ENCODE assay signal across 10 mouse cellular contexts in genomic region chr5:149648895-149649406, GRCm38 (mm10). TPM values are rescaled to one million over a fixed set of nuclear protein-coding genes. Genes with fewer than 3 reads are reported as not detected.
DNase-seq lines count a peak whose midpoint lies in the region; ATAC-seq and TF ChIP-seq lines count a peak whose summit lies in the region.
"Had no signal": no experiment of that assay in that cellular context is flagged by ENCODE, and none has a peak within 500 bp of the region (broad histone marks: within the 10 kb centered on the region; RNA-seq: fewer than 3 reads in every experiment).

No protein-coding gene starts in this region.

- no peaks in the 10 kb centered on the region for H3K4me1 ChIP-seq in forebrain, embryonic 11.5 days (replicated peaks; ENCODE audit: control insufficient read depth, insufficient read depth, low read length)
- peaks cover 3% of the 10 kb centered on the region; the same call in 1 of the 2 replicates for H3K4me1 ChIP-seq in forebrain, postnatal 0 days (ENCODE audit: insufficient read depth)
- peaks cover 7% of the 10 kb centered on the region for H3K4me1 ChIP-seq in ES-Bruce4 (ENCODE audit: control insufficient read depth, insufficient read depth, low read length)
- H3K4me1 ChIP-seq in liver, embryonic 14.5 days (replicated peaks; ENCODE audit: control insufficient read depth in 2 of 2, insufficient read depth in 2 of 2, low read length in 1 of 2), result peaks cover 28 to 34% of the 10 kb centered on the region in 2 experiments

- no peak overlapping the region for H3K4me2 ChIP-seq in forebrain, embryonic 11.5 days (ENCODE audit: low read depth, low read length, severe bottlenecking)
- no peak overlapping the region for H3K4me2 ChIP-seq in forebrain, postnatal 0 days (ENCODE audit: low read depth)
- H3K4me2 ChIP-seq in liver, embryonic 14.5 days (ENCODE audit: low read depth), result peak overlapping the region; percentile 64

- WGBS in forebrain, embryonic 11.5 days, result 64% methylated on average over 6 of the region's 6 CpGs
- 70% methylated on average over 6 of the region's 6 CpGs for WGBS in forebrain, postnatal 0 days
- 5% methylated on average over 6 of the region's 6 CpGs for WGBS in liver, embryonic 14.5 days (ENCODE audit: insufficient replicate concordance)

- H3K36me3 ChIP-seq in forebrain, embryonic 11.5 days (ENCODE audit: control insufficient read depth, insufficient read depth, low read length), result no peaks in the 10 kb centered on the region
- no peaks in the 10 kb centered on the region for H3K36me3 ChIP-seq in forebrain, postnatal 0 days (ENCODE audit: insufficient read depth)
- no peaks in the 10 kb centered on the region for H3K36me3 ChIP-seq in ES-Bruce4 (ENCODE audit: control insufficient read depth, insufficient read depth, low read length, poor library complexity, severe bottlenecking)
- H3K36me3 ChIP-seq in liver, embryonic 14.5 days (replicated peaks; ENCODE audit: control insufficient read depth, insufficient read depth, low read depth), result no peaks in the 10 kb centered on the region

- 0 out of 2 replicates have a peak, but pooled peaks have one; percentile 44 for ATAC-seq in forebrain, embryonic 11.5 days (replicated peaks; ENCODE audit: low FRiP score)
- ATAC-seq in forebrain, postnatal 0 days, result no peak
- peak; percentile 85 for ATAC-seq in common myeloid progenitor, adult 5-6 weeks (replicated peaks; ENCODE audit: low read depth, poor library complexity, severe bottlenecking)
- peak; percentile 94 for ATAC-seq in liver, embryonic 14.5 days (ENCODE audit: insufficient read depth)
- ATAC-seq: hindbrain, postnatal 0 days had no signal

- no peaks in the 10 kb centered on the region for H3K9me3 ChIP-seq in forebrain, embryonic 11.5 days (ENCODE audit: control insufficient read depth, low read length)
- H3K9me3 ChIP-seq in forebrain, postnatal 0 days (ENCODE audit: low read length), result no peaks in the 10 kb centered on the region
- H3K9me3 ChIP-seq in ES-Bruce4 (replicated peaks; ENCODE audit: control insufficient read depth, insufficient read depth, low read length, poor library complexity, severe bottlenecking), result peaks cover 8% of the 10 kb centered on the region
- H3K9me3 ChIP-seq in liver, embryonic 14.5 days (ENCODE audit: control insufficient read depth, low read length), result no peaks in the 10 kb centered on the region

- no peak for TF ChIP-seq CTCF in forebrain, postnatal 0 days (IDR thresholded peaks at IDR 0.05; ENCODE audit: low read depth)
- no peak for TF ChIP-seq CTCF in ES-Bruce4 (IDR thresholded peaks at IDR 0.05; ENCODE audit: low read depth, low read length)
- TF ChIP-seq CTCF in liver, embryonic 14.5 days (IDR thresholded peaks at IDR 0.05; ENCODE audit: low read depth), result no peak

- no peak overlapping the region for H3K4me3 ChIP-seq in forebrain, embryonic 11.5 days (ENCODE audit: low read depth, low read length)
- H3K4me3 ChIP-seq in forebrain, postnatal 0 days (ENCODE audit: low read depth, low read length), result no peak overlapping the region
- peak overlapping the region; percentile 22; the same call in 1 of the 2 replicates for H3K4me3 ChIP-seq in ES-Bruce4 (ENCODE audit: low read depth, low read length)
- peak overlapping the region; percentile 1 to 20; a peak in 1 of 4 replicates for H3K4me3 ChIP-seq in liver, embryonic 14.5 days (ENCODE audit: insufficient read depth in 1 of 2, low read depth in 2 of 2, low read length in 2 of 2)

- no peak overlapping the region for H3K9ac ChIP-seq in forebrain, embryonic 11.5 days (ENCODE audit: low read length)
- H3K9ac ChIP-seq in forebrain, postnatal 0 days, result no peak overlapping the region
- H3K9ac ChIP-seq in ES-Bruce4 (ENCODE audit: low read depth, poor library complexity, severe bottlenecking), result 0 out of 2 replicates have a peak overlapping the region, but pooled peaks have one; percentile 6
- peak overlapping the region; percentile 60 for H3K9ac ChIP-seq in liver, embryonic 14.5 days (replicated peaks)

- DNase-seq in forebrain, embryonic 11.5 days (ENCODE audit: low spot score), result no peak
- no peak for DNase-seq in forebrain, postnatal 0 days
- DNase-seq in liver, embryonic 14.5 days (ENCODE audit: low read depth in 3 of 3, low spot score in 3 of 3), result peak; percentile 72 to 87 (median 75)
- no peak for DNase-seq in right cerebral cortex, adult 18-20 months
- DNase-seq in adrenal gland, adult 18-20 months (ENCODE audit: low spot score in 2 of 2), result no peak
- DNase-seq in urinary bladder, adult 18-20 months (ENCODE audit: low spot score in 2 of 2), result no peak
- DNase-seq: cerebellum, adult 9-10 months had no signal

- TF ChIP-seq POLR2A in ES-Bruce4 (IDR thresholded peaks at IDR 0.05; ENCODE audit: insufficient read depth, low read length), result no peak

- H3K27ac ChIP-seq in forebrain, embryonic 11.5 days (ENCODE audit: low read depth, low read length), result no peak overlapping the region
- H3K27ac ChIP-seq in forebrain, postnatal 0 days (ENCODE audit: low read depth, low read length), result no peak overlapping the region
- H3K27ac ChIP-seq in ES-Bruce4 (ENCODE audit: insufficient read depth, low read length), result peak overlapping the region; percentile 77
- H3K27ac ChIP-seq in liver, embryonic 14.5 days, result peak overlapping the region; percentile 92
- H3K27ac ChIP-seq: hindbrain, postnatal 0 days had no signal

- TF ChIP-seq EP300 in ES-Bruce4 (IDR thresholded peaks at IDR 0.05; ENCODE audit: insufficient read depth, low read depth, low read length), result peak; percentile 32; the same call in 1 of the 2 replicates
- peak; percentile 82 for TF ChIP-seq EP300 in liver, embryonic 14.5 days (IDR thresholded peaks at IDR 0.05; ENCODE audit: low read depth)

- no peaks in the 10 kb centered on the region for H3K27me3 ChIP-seq in forebrain, embryonic 11.5 days (ENCODE audit: control insufficient read depth, insufficient read depth, low read length)
- H3K27me3 ChIP-seq in forebrain, postnatal 0 days (ENCODE audit: insufficient read depth, low read length), result no peaks in the 10 kb centered on the region
- H3K27me3 ChIP-seq in ES-Bruce4 (ENCODE audit: control insufficient read depth, insufficient read depth, low read length, poor library complexity, severe bottlenecking), result no peaks in the 10 kb centered on the region
- H3K27me3 ChIP-seq in liver, embryonic 14.5 days (ENCODE audit: control insufficient read depth, insufficient read depth, low read length), result no peaks in the 10 kb centered on the region

RNA-seq across cellular contexts. Expression of gene Hsph1, which starts 12.8 kb away (rescaled TPM):
- polyA plus RNA-seq in forebrain, embryonic 11.5 days (2014; fragmentation: Nextera tagmentation; extraction: Ambion mirVana), result 144 TPM in 2 replicates
- 41.2 and 49.2 TPM in 2 replicates for total RNA-seq in forebrain, postnatal 0 days (2014; rRNA removed)
- polyA plus RNA-seq in forebrain, postnatal 0 days (2015; fragmentation: Nextera tagmentation; extraction: Ambion mirVana), result 68.4 and 78.6 TPM in 2 replicates
- 154 and 163 TPM in 2 replicates for polyA plus RNA-seq in ES-Bruce4 (2011; ENCODE audit: insufficient read depth, insufficient read length, low read depth, missing spikeins)
- 72.0 and 88.1 TPM in 2 replicates for total RNA-seq in common myeloid progenitor, adult 5-6 weeks (2017)
- polyA plus RNA-seq in liver, embryonic 14.5 days (2012; rRNA removed), result 12.6 and 33.5 TPM in 2 replicates
- 23.5 and 28.1 TPM in 2 replicates for polyA plus RNA-seq in liver, embryonic 14.5 days (2014; fragmentation: Nextera tagmentation; extraction: Ambion mirVana)
- total RNA-seq in adrenal gland, adult 18-20 months (2021), result 100 to 1,000 TPM; 460 to 826 TPM

RNA-seq across cellular contexts. Expression of gene B3glct, which starts 29.1 kb away (rescaled TPM):
- polyA plus RNA-seq in forebrain, embryonic 11.5 days (2014; fragmentation: Nextera tagmentation; extraction: Ambion mirVana), result 17.1 and 20.1 TPM in 2 replicates
- 16.5 and 19.9 TPM in 2 replicates for total RNA-seq in forebrain, postnatal 0 days (2014; rRNA removed)
- polyA plus RNA-seq in forebrain, postnatal 0 days (2015; fragmentation: Nextera tagmentation; extraction: Ambion mirVana), result 12.4 and 13.1 TPM in 2 replicates
- polyA plus RNA-seq in ES-Bruce4 (2011; ENCODE audit: insufficient read depth, insufficient read length, low read depth, missing spikeins), result 14.2 and 18.5 TPM in 2 replicates
- total RNA-seq in common myeloid progenitor, adult 5-6 weeks (2017), result 7.7 and 13.2 TPM in 2 replicates
- 2.3 and 2.9 TPM in 2 replicates for polyA plus RNA-seq in liver, embryonic 14.5 days (2012; rRNA removed)
- 4.1 and 5.0 TPM in 2 replicates for polyA plus RNA-seq in liver, embryonic 14.5 days (2014; fragmentation: Nextera tagmentation; extraction: Ambion mirVana)
- total RNA-seq in adrenal gland, adult 18-20 months (2021), result 10 to 100 TPM; 23.1 to 24.7 TPM

Comparison
In these comparisons a context has a peak if more than half of its experiments do, and no peak if none do; other contexts are left out.
1. DNase-seq: peak in liver, embryonic 14.5 days (3 of 3); none in forebrain, embryonic 11.5 days (single experiment), forebrain, postnatal 0 days (single experiment), right cerebral cortex, adult 18-20 months (single experiment), adrenal gland, adult 18-20 months (0 of 2) and urinary bladder, adult 18-20 months (0 of 2).
2. H3K27ac ChIP-seq: peak in ES-Bruce4 (single experiment) and liver, embryonic 14.5 days (single experiment); none in forebrain, embryonic 11.5 days (single experiment) and forebrain, postnatal 0 days (single experiment).
3. H3K4me3 ChIP-seq: peak in ES-Bruce4 (single experiment) and liver, embryonic 14.5 days (2 of 2); none in forebrain, embryonic 11.5 days (single experiment) and forebrain, postnatal 0 days (single experiment).
4. H3K9ac ChIP-seq: peak in ES-Bruce4 (single experiment) and liver, embryonic 14.5 days (single experiment); none in forebrain, embryonic 11.5 days (single experiment) and forebrain, postnatal 0 days (single experiment).